Mouse (Mus musculus): ENCODE measurements around the gene Otp. TPM values are rescaled to one million over a fixed set of nuclear protein-coding genes. Genes with fewer than 3 reads are reported as not detected.

Otp gene
- polyA plus RNA-seq, 1 experiment from 2014 or later: 4.0 TPM

DNA sequence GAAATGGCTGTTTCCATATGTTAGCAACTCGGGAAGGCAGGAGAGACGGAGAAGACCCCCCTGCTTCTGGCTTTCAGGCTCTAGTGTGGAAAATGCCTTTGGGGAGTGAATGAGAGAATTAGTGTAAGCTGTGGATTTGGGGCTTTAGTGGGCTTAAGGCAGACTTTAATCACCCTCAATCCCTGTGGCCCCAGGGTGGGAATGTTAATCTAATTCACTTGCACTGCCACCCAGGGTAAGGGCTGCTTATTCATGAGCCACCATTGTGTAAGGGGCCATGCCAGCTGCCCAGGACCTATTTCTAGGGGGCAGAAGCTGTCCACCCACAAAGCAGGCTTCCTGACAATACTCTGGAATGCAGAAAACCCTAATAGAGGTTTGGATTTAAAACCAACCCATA lies 8.5 kb upstream of the Otp start:
- Histone ChIP-seq H3K4me3 (no peak overlapping the region), H3K9me3 (no peaks in the 10 kb centered on the region), H3K36me3 (no peaks in the 10 kb centered on the region), H3K4me1 (replicated peaks) (peaks cover 14% of the 10 kb centered on the region; the same call in 1 of the 2 replicates), H3K27ac (no peak overlapping the region), H3K27me3 (ENCODE audit: insufficient read depth, poor library complexity, severe bottlenecking) (peaks cover 100% of the 10 kb centered on the region)
- 46% methylated on average over 2 of the region's 2 CpGs for WGBS
- no peak for DNase-seq (ENCODE audit: low spot score)

DNA sequence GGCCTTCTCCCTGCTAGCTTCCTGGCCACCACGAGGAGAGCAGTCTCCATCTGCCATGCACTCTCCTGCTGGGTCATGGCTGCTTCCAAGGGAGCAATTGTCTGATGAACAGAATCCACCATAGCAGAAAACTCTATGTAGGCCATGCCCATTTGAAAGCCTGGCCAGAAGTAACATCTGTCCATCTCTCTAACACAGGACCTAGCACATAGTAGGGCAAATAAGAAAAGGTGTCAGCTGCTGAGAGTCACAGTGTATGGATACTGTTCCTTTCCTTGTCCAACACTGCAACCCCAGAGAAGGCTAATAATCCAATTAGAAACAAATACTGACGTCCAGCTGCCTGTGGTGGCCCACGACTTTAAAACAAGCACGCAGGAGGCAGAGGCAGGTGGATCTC lies 7.6 kb upstream of the Otp start:
- Histone ChIP-seq H3K4me3 (no peak overlapping the region), H3K27me3 (ENCODE audit: insufficient read depth, poor library complexity, severe bottlenecking) (peaks cover 100% of the 10 kb centered on the region), H3K4me1 (replicated peaks) (peaks cover 14% of the 10 kb centered on the region; the same call in 1 of the 2 replicates), H3K27ac (no peak overlapping the region), H3K36me3 (no peaks in the 10 kb centered on the region), H3K9me3 (no peaks in the 10 kb centered on the region)
- DNase-seq (ENCODE audit: low spot score): no peak
- WGBS: 47% methylated on average over 4 of the region's 4 CpGs

DNA sequence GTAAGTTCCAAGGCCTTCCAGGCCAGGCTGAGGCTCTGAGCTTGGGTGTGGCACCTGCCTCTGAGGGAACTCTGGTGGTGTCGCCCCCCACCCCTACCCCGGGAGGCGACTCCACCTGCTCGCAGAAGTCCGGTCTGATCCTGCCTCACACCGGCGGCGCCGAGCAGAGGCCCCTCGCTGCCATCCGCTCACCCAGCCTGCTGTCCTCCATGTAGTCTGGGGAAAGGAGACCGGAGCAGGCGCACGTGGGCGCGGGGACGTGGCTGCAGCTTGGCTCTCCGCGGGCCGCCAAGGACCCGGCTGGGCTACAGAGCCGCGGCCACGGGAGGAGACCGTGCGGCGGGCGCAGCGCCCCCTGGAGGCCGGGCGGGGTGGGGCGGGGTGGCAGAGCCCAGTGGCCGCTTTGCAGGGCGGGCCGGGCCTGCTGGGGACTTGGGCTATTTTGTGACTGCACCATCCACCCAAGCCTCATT lies 6.9 kb upstream of the Otp start:
- Histone ChIP-seq H3K27me3 (ENCODE audit: insufficient read depth, poor library complexity, severe bottlenecking) (peaks cover 100% of the 10 kb centered on the region), H3K36me3 (no peaks in the 10 kb centered on the region), H3K4me3 (peak overlapping the region; percentile 47), H3K27ac (no peak overlapping the region), H3K9me3 (no peaks in the 10 kb centered on the region), H3K4me1 (replicated peaks) (peaks cover 19% of the 10 kb centered on the region)
- DNase-seq (ENCODE audit: low spot score): peak; percentile 79
- WGBS: under 1% methylated on average over 35 of the region's 35 CpGs

DNA sequence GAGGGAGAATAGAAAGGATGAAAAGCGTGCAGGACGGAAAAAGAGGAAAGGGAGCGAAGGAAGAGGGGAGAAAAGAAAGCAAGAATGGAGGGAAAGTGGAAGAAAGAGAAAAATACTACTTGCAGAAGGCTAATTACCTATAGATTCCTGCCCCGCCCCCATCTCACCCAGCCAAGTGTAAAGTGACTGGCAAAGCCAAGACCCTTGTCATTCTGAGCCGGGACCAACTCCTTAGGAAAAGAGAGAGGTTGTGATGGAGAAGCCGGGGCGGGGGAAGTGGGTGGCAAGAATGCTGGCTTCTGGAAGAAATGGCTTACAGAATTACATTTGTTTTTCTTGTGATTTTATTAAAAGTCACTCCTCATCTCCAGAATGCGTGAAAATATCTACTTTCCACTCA lies 5.9 kb upstream of the Otp start:
- Histone ChIP-seq H3K9me3 (no peaks in the 10 kb centered on the region), H3K4me1 (replicated peaks) (peaks cover 22% of the 10 kb centered on the region), H3K27ac (no peak overlapping the region), H3K36me3 (no peaks in the 10 kb centered on the region), H3K27me3 (ENCODE audit: insufficient read depth, poor library complexity, severe bottlenecking) (peaks cover 100% of the 10 kb centered on the region), H3K4me3 (peak overlapping the region; percentile 47; the same call in 1 of the 2 replicates)
- WGBS: 3% methylated on average over 8 of the region's 8 CpGs
- peak; percentile 31 for DNase-seq (ENCODE audit: low spot score)

DNA sequence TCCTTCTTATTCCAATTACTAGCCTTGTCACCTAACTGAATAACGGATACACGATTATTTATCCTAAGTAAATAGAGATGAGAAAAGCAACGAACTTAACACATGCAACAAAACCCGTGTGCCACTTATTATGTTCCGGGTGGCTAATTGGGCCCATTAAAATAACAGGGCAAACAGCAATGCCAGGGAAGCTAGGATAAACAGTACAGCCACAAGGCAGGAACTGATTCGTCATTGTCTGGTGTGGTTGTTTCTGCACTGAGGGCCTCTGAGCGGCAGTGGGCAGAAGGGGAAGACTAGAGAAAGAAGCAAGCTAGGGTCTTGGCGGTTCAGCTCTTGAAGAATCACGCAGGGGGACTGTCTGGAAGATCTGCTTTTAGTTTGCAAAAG lies 5.3 kb upstream of the Otp start:
- no peak overlapping the region for H3K27ac ChIP-seq
- peak; percentile 45 for DNase-seq (ENCODE audit: low spot score)

GRCm38 (mm10) chr13:94870461-94871186 lies 4.8 kb upstream of the Otp start:
- WGBS: under 1% methylated on average over 21 of the region's 21 CpGs
- no peaks in the 10 kb centered on the region for H3K9me3 ChIP-seq
- peaks cover 30% of the 10 kb centered on the region for H3K4me1 ChIP-seq (replicated peaks)
- peaks cover 100% of the 10 kb centered on the region for H3K27me3 ChIP-seq (ENCODE audit: insufficient read depth, poor library complexity, severe bottlenecking)
- peak; percentile 58 for DNase-seq (ENCODE audit: low spot score)
- H3K36me3 ChIP-seq: no peaks in the 10 kb centered on the region
- H3K4me3 ChIP-seq: no peak overlapping the region
- no peak overlapping the region for H3K27ac ChIP-seq

More for the DNA sequence above, 5.3 kb upstream of the Otp start:
- Histone ChIP-seq H3K4me1 (replicated peaks) (peaks cover 27% of the 10 kb centered on the region), H3K4me3 (no peak overlapping the region), H3K9me3 (no peaks in the 10 kb centered on the region), H3K27me3 (ENCODE audit: insufficient read depth, poor library complexity, severe bottlenecking) (peaks cover 100% of the 10 kb centered on the region), H3K36me3 (no peaks in the 10 kb centered on the region)
- 3% methylated on average over 9 of the region's 9 CpGs for WGBS

GRCm38 (mm10) chr13:94871806-94872320 lies 3.5 kb upstream of the Otp start:
- Histone ChIP-seq H3K4me3 (no peak overlapping the region), H3K27me3 (ENCODE audit: insufficient read depth, poor library complexity, severe bottlenecking) (peaks cover 100% of the 10 kb centered on the region), H3K4me1 (replicated peaks) (peaks cover 30% of the 10 kb centered on the region), H3K27ac (no peak overlapping the region), H3K9me3 (no peaks in the 10 kb centered on the region), H3K36me3 (no peaks in the 10 kb centered on the region)
- WGBS: under 1% methylated on average over 7 of the region's 7 CpGs
- peak; percentile 12 for DNase-seq (ENCODE audit: low spot score)

DNA sequence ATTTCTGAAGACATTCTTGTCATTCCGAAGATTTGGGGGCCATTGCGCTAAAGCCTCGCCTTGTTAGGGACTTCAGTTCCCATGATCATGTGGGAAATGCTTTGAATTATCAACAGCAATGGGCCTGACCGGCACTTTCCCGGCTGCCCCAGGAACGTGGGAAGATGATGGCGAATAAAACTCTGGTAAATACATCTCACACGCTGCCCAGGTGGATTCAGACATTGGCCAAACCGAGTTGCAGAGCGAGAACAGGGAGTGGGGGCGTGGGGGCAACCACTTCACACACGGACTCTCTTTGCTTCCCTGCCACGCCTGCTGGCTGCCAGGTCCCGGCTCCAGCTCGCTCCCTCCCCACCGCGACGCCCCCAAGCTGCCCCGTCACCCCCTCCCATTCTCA lies 3.0 kb upstream of the Otp start:
- WGBS: under 1% methylated on average over 19 of the region's 19 CpGs

GRCm38 (mm10) chr13:94873111-94874038 lies 2.0 kb upstream of the Otp start:
- peak overlapping the region; percentile 33 for H3K4me3 ChIP-seq
- no peaks in the 10 kb centered on the region for H3K9me3 ChIP-seq
- H3K36me3 ChIP-seq: no peaks in the 10 kb centered on the region
- H3K27ac ChIP-seq: peak overlapping the region; percentile 66
- DNase-seq (ENCODE audit: low spot score): peak; percentile 72
- H3K27me3 ChIP-seq (ENCODE audit: insufficient read depth, poor library complexity, severe bottlenecking): peaks cover 100% of the 10 kb centered on the region
- peaks cover 29% of the 10 kb centered on the region for H3K4me1 ChIP-seq (replicated peaks)
- under 1% methylated on average over 54 of the region's 54 CpGs for WGBS

More for the DNA sequence above, 3.0 kb upstream of the Otp start:
- peak; percentile 41 for DNase-seq (ENCODE audit: low spot score)
- H3K36me3 ChIP-seq: no peaks in the 10 kb centered on the region
- H3K27ac ChIP-seq: no peak overlapping the region
- no peak overlapping the region for H3K4me3 ChIP-seq
- H3K4me1 ChIP-seq (replicated peaks): peaks cover 30% of the 10 kb centered on the region
- no peaks in the 10 kb centered on the region for H3K9me3 ChIP-seq
- peaks cover 100% of the 10 kb centered on the region for H3K27me3 ChIP-seq (ENCODE audit: insufficient read depth, poor library complexity, severe bottlenecking)

DNA sequence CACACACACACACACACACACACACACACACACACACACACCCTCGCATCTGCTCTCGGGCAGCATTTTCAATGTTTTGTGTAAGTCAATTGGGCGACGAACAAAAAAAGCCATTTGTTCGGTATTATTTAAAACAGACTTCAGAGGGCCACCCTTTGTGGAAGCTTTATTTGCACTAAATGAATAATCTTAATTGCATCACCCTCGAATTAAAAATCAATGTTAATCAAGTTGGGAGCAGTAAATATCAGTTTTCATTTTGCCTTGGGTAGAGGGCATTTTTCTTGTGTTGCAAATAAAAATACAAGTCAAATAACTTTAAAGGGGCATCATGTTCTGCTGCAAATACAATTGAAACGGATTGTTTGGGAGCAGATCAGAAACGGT lies 1.4 kb upstream of the Otp start:
- peak overlapping the region; percentile 33 for H3K4me3 ChIP-seq
- 1% methylated on average over 8 of the region's 8 CpGs for WGBS

DNA sequence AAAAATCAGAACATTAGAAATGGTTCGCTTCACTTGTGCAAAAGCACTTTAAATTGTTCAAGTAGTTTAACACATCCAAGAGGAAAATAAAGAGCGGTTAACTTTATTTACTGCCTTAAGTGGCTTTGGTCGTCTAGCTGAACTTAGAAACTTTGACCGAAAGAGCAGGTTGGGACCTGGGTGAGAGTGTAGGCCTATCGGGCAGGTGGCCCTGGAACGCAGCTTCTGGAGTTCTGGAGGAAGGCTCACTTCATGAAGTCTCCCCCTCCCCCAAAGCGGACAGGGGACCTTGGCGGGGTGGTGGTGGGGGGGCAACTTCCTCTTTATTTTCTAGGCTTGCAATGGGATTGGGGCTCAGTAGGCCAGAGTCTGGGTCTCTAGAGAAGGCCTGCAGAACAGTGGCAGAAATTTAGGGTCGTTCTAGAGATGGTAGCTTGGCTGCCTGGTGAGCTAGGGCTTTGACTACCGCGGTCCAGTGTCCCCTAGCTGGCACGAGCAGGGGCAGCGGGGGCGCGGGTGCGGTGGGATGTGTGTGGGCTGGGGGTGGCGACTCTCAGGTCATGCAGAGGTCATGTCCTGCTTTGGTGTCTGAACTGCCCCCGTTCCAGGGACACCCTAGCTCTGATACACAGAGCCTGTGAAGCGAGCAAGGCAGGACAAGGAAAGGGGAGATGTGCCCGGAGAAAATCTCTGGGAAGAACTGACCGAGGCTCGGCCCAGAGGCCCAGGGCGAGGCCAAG lies 576 bp upstream of the Otp start:
- Histone ChIP-seq H3K36me3 (no peaks in the 10 kb centered on the region), H3K4me3 (peak overlapping the region; percentile 36), H3K4me1 (replicated peaks) (peaks cover 19% of the 10 kb centered on the region), H3K27me3 (ENCODE audit: insufficient read depth, poor library complexity, severe bottlenecking) (peaks cover 100% of the 10 kb centered on the region), H3K27ac (peak overlapping the region; percentile 53), H3K9me3 (no peaks in the 10 kb centered on the region)
- DNase-seq (ENCODE audit: low spot score): no peak
- WGBS: 1% methylated on average over 23 of the region's 23 CpGs

More for the DNA sequence above, 1.4 kb upstream of the Otp start:
- peaks cover 100% of the 10 kb centered on the region for H3K27me3 ChIP-seq (ENCODE audit: insufficient read depth, poor library complexity, severe bottlenecking)
- no peaks in the 10 kb centered on the region for H3K36me3 ChIP-seq
- H3K9me3 ChIP-seq: no peaks in the 10 kb centered on the region
- H3K4me1 ChIP-seq (replicated peaks): peaks cover 23% of the 10 kb centered on the region
- no peak overlapping the region for H3K27ac ChIP-seq
- no peak for DNase-seq (ENCODE audit: low spot score)
